Mouse (Mus musculus) testis, adult 2 months (tissue): ENCODE data around the gene Eml1.

Source experiments
- CTCF ChIP-seq: fragments of 200-500 bp; IDR thresholded peaks from 2 replicates; pipeline ENCODE4 v1.5.1; 2012; ENCODE audit warnings: low read depth, mild to moderate bottlenecking, inconsistent platforms, low read length, moderate library complexity; ENCODE audit not compliant: control insufficient read depth, insufficient read depth, insufficient replicate concordance
- POLR2A ChIP-seq: fragments of 200-500 bp; IDR thresholded peaks from 2 replicates; pipeline ENCODE4 v1.6.1; 2012; ENCODE audit warnings: low read depth, mild to moderate bottlenecking, inconsistent platforms, low read length, moderate library complexity; ENCODE audit not compliant: control insufficient read depth

DNA sequence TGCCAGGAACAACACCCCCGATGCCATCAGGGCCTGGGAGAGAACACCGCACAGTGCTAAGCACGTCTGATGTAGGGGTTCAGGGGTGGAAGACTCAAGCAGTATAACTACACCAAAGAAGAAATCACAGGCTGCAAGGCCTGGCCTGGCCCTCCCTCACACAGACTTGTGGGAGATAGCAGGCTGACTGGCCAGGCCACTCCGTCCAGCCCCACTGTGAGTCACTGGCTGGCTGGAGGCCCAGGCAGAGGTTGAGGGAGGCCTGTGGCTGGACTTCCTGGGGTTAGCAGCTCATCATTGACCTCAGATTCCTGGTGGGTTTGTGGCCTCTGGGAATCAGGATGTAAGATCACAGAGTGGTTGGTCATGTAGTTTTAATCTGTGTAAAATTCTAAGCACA is 22.9 kb downstream of the Eml1 start:
- TF ChIP-seq POLR2A (no peak), CTCF (no peak)
